Mouse (Mus musculus) stomach, embryonic 16.5 days (tissue): ENCODE data around the gene Sh3rf1. TPM values are rescaled to one million over a fixed set of nuclear protein-coding genes. Genes with fewer than 3 reads are reported as not detected.

Experiments
- ATAC-seq: fragments of 200-750 bp; cut with Nextera tagmentation; 2 replicates; pipeline ENCODE4 v1.8.0; 2017; ENCODE audit warnings: moderate number of reproducible peaks, moderate TSS enrichment; ENCODE audit not compliant: insufficient read depth, low FRiP score
- H3K27ac ChIP-seq: fragments of 300-500 bp; sonication (generic); 2 replicates; pipeline ENCODE4 v1.5.1; 2014; ENCODE audit warnings: low read length
- H3K27me3 ChIP-seq: fragments of 300-500 bp; sonication (generic); 2 replicates; pipeline ENCODE4 v1.6.1; 2014; ENCODE audit warnings: low read length, control low read depth, mixed read lengths; ENCODE audit not compliant: control insufficient read depth, insufficient read depth
- H3K36me3 ChIP-seq: fragments of 300-500 bp; sonication (generic); 2 replicates; pipeline ENCODE4 v1.6.1; 2014; ENCODE audit warnings: low read length; ENCODE audit not compliant: control insufficient read depth, insufficient read depth
- H3K4me1 ChIP-seq: fragments of 300-500 bp; sonication (generic); 2 replicates; pipeline ENCODE4 v1.6.1; 2014; ENCODE audit warnings: low read length, control low read depth, mixed read lengths; ENCODE audit not compliant: control insufficient read depth, insufficient read depth
- H3K4me2 ChIP-seq: fragments of 300-500 bp; sonication (generic); 2 replicates; pipeline ENCODE4 v1.6.1; 2014; ENCODE audit warnings: low read depth, low read length, mixed read lengths
- H3K4me3 ChIP-seq: fragments of 300-500 bp; sonication (generic); replicated peaks from 2 replicates; pipeline ENCODE4 v1.5.1; 2014; ENCODE audit warnings: mild to moderate bottlenecking, low read length
- H3K9ac ChIP-seq: fragments of 300-500 bp; sonication (generic); 2 replicates; pipeline ENCODE4 v1.6.1; 2014; ENCODE audit warnings: low read length
- H3K9me3 ChIP-seq: fragments of 300-500 bp; sonication (generic); replicated peaks from 2 replicates; pipeline ENCODE4 v1.6.1; 2016; ENCODE audit warnings: low read length, control low read depth; ENCODE audit not compliant: control insufficient read depth
- WGBS: fragments of 180-500 bp; shearing (Covaris S2); extraction: QIAGEN DNeasy Blood & Tissue Kit; methylation state at CpG from one replicate; pipeline ENCODE4 v1.1.7; 2014; 5-methylcytosine and 5-hydroxymethylcytosine counted together
- polyA plus RNA-seq: library from polyadenylated mRNA; unstranded; fragments of >200 nt; fragmentation: Nextera tagmentation; extraction: Ambion mirVana; gene quantifications from 2 replicates; pipeline ENCODE4 v1.2.1, GENCODE M21; 2015

The Sh3rf1 gene
- polyA plus RNA-seq, 1 experiment from 2014 or later, result 10.2 TPM

GRCm38 (mm10) chr8:61390307-61391057 is 166.8 kb downstream of the Sh3rf1 start:
- no peak overlapping the region for H3K4me2 ChIP-seq
- H3K36me3 ChIP-seq, result 0 out of 2 replicates have a peak, but pooled peaks cover 7% of the 10 kb centered on the region
- 75% methylated on average over 18 of the region's 18 CpGs for WGBS
- no peaks in the 10 kb centered on the region for H3K9me3 ChIP-seq
- ATAC-seq, result peak; percentile 71
- no peak overlapping the region for H3K9ac ChIP-seq
- H3K4me1 ChIP-seq, result peaks cover 15% of the 10 kb centered on the region
- H3K4me3 ChIP-seq, result no peak overlapping the region
- H3K27ac ChIP-seq, result peak overlapping the region; percentile 56; the same call in 1 of the 2 replicates
- no peaks in the 10 kb centered on the region for H3K27me3 ChIP-seq

DNA sequence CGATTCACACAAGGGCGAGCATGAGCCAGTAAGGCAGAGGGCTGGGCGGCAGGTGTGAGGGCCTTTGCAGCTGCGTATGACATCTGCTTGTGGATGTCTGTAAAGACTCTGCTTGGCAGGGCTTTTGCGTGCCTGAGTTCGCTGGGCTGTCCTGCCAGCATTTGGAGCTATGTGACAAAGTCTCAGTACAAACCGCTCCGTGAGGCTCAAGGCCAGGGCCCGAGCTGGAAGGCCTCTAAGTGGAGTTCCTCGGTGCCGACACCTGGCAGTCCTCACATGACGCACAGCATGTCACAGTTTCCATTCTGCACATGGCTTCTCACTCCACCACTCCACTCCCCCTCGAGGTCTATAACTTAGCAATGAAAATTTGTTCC is 167.4 kb downstream of the Sh3rf1 start:
- Histone ChIP-seq H3K4me1 (peaks cover 10% of the 10 kb centered on the region), H3K36me3 (0 out of 2 replicates have a peak, but pooled peaks cover 7% of the 10 kb centered on the region), H3K9me3 (no peaks in the 10 kb centered on the region), H3K27ac (peak overlapping the region; percentile 56; the same call in 1 of the 2 replicates), H3K4me3 (no peak overlapping the region), H3K4me2 (no peak overlapping the region), H3K27me3 (no peaks in the 10 kb centered on the region), H3K9ac (no peak overlapping the region)
- peak; percentile 54; the same call in 1 of the 2 replicates for ATAC-seq
- 58% methylated on average over 13 of the region's 13 CpGs for WGBS

DNA sequence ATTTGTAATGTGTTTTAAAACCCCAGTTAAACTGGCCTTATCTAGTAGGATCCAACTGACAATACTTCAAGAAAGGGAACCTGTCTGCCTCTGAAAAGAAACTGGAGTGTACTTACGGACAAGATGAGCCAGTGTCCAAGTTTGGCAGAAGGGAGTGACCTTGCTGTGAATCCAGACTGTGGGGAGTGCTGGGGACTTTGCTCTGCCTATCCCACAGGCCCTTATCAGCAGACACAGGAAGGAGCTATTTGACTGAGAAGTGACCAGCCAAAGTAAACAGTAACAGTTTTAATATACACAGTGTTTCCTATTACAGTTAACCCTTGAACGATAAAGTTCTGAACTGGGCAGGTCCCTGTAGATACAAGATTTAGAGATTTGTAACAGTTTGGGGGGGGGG is 173.5 kb downstream of the Sh3rf1 start:
- Histone ChIP-seq H3K36me3 (0 out of 2 replicates have a peak, but pooled peaks cover 7% of the 10 kb centered on the region), H3K4me3 (no peak overlapping the region), H3K27ac (peak overlapping the region; percentile 25; the same call in 1 of the 2 replicates), H3K9ac (no peak overlapping the region), H3K9me3 (no peaks in the 10 kb centered on the region), H3K4me2 (no peak overlapping the region), H3K27me3 (no peaks in the 10 kb centered on the region), H3K4me1 (peaks cover 14% of the 10 kb centered on the region; the same call in 1 of the 2 replicates)
- 19% methylated on average over 2 of the region's 2 CpGs for WGBS
- peak; percentile 84; the same call in 1 of the 2 replicates for ATAC-seq

DNA sequence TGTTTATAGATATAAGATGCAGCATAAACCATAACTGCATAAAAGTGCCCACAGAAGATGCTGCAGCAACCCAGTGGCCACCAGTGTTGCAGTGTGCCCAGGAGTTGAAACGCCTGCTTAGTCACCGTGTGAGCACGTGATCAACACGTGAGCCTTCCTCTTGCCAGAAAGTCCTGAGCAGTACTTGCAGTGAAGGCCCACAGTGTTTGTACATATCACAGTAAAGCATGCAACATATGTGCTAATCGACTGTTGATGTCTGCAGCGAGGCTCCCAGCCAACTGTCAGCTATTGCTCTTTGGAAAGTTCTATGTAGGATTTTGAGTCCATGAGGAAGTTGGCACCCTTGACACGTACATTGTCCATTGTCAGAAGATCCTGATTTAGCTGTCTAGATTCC is 174.1 kb downstream of the Sh3rf1 start:
- Histone ChIP-seq H3K27ac (peak overlapping the region; percentile 51), H3K4me3 (no peak overlapping the region), H3K4me1 (peaks cover 13% of the 10 kb centered on the region; the same call in 1 of the 2 replicates), H3K9me3 (no peaks in the 10 kb centered on the region), H3K36me3 (0 out of 2 replicates have a peak, but pooled peaks cover 7% of the 10 kb centered on the region), H3K27me3 (no peaks in the 10 kb centered on the region), H3K4me2 (no peak overlapping the region), H3K9ac (no peak overlapping the region)
- WGBS, result 52% methylated on average over 7 of the region's 7 CpGs
- ATAC-seq, result peak; percentile 83

DNA sequence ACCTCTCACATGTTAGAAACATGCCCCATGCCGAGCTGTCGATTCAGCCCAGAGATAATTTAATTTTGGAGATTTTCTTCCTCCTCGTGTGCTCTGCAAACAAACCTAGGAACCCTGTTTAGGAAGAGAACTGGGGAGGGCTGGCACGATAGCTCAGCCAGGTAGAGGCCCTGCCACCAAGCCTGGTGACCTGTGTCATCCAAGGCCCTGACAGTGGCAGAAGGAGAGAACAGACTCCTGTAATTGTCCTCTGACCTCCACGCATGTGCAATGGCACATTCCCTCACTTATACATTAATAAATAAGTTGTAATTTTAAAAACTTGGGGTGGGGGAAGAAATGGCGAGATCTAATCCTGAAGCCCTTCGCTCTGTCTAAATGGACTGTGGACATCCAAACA is 179.2 kb downstream of the Sh3rf1 start:
- peak; percentile 9; the same call in 1 of the 2 replicates for ATAC-seq
- Histone ChIP-seq H3K9ac (no peak overlapping the region), H3K4me2 (no peak overlapping the region), H3K9me3 (no peaks in the 10 kb centered on the region), H3K4me3 (no peak overlapping the region), H3K4me1 (peaks cover 10% of the 10 kb centered on the region; the same call in 1 of the 2 replicates), H3K27me3 (no peaks in the 10 kb centered on the region), H3K36me3 (no peaks in the 10 kb centered on the region), H3K27ac (no peak overlapping the region)
- WGBS, result 76% methylated on average over 7 of the region's 7 CpGs

GRCm38 (mm10) chr8:61403266-61404177 is 179.8 kb downstream of the Sh3rf1 start:
- no peak overlapping the region for H3K4me3 ChIP-seq
- H3K27me3 ChIP-seq, result no peaks in the 10 kb centered on the region
- H3K4me1 ChIP-seq, result 0 out of 2 replicates have a peak, but pooled peaks cover 6% of the 10 kb centered on the region
- no peaks in the 10 kb centered on the region for H3K36me3 ChIP-seq
- ATAC-seq, result peak; percentile 27; the same call in 1 of the 2 replicates
- H3K9me3 ChIP-seq, result no peaks in the 10 kb centered on the region
- H3K4me2 ChIP-seq, result no peak overlapping the region
- no peak overlapping the region for H3K9ac ChIP-seq
- no peak overlapping the region for H3K27ac ChIP-seq
- 31% methylated on average over 6 of the region's 6 CpGs for WGBS

DNA sequence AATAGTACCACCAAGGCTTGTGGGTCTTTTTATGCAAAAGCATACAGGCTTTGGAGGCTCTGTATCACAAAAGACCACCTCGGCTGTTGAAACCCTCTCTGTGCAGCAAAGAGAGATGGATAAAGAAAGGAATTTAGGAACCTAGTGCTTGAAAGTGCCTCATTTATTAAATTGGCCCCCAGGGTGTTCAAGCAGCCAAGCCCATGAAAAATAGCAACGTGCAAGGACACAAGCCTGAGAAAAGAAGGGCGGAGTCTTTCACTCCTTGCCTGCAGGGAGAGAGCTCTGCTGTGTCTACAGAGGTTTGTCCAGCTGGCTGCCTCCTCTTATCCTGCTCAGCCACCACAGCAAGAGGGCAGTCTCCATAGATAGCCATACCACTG is 180.5 kb downstream of the Sh3rf1 start:
- Histone ChIP-seq H3K4me3 (no peak overlapping the region), H3K9ac (no peak overlapping the region), H3K27me3 (no peaks in the 10 kb centered on the region), H3K9me3 (no peaks in the 10 kb centered on the region), H3K4me1 (0 out of 2 replicates have a peak, but pooled peaks cover 6% of the 10 kb centered on the region), H3K27ac (no peak overlapping the region), H3K36me3 (no peaks in the 10 kb centered on the region), H3K4me2 (no peak overlapping the region)
- ATAC-seq, result peak; percentile 60; the same call in 1 of the 2 replicates
- WGBS, result 40% methylated on average over 3 of the region's 3 CpGs

DNA sequence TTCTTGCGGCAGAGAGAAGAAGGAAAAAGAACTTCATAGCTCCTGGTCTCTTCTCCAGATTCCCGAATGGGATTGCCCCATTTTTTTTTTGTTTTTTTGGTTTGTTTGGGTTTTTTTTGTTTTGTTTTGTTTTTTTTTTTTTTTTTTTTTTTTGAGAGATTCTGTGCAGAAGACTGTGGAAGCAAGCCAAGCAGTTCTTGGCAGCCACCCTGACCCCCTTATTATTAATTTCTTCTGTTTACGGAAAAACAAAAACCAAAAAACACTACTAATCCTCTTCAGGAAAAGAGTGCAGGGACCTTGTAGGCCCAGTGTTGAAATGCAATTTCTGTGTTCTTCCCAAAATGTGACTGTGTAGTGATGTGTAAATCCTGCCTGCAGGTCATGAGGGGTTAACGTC is 185.4 kb downstream of the Sh3rf1 start:
- Histone ChIP-seq H3K4me2 (no peak overlapping the region), H3K9me3 (no peaks in the 10 kb centered on the region), H3K36me3 (no peaks in the 10 kb centered on the region), H3K4me3 (no peak overlapping the region), H3K27me3 (no peaks in the 10 kb centered on the region), H3K4me1 (0 out of 2 replicates have a peak, but pooled peaks cover 3% of the 10 kb centered on the region), H3K27ac (no peak overlapping the region), H3K9ac (no peak overlapping the region)
- WGBS, result 74% methylated on average over 4 of the region's 4 CpGs
- no peak for ATAC-seq
